Mouse (Mus musculus) urinary bladder, adult 2 months (tissue): ENCODE results near the gene Fgfrl1. TPM values are rescaled to one million over a fixed set of nuclear protein-coding genes. Genes with fewer than 3 reads are reported as not detected.

Experiments
- DNase-seq: peaks from one replicate; pipeline ENCODE4 v3.0.0; 2022; ENCODE audit warnings: low spot score
- polyA plus RNA-seq: library from polyadenylated mRNA; depleted of rRNA; stranded (reverse); fragments of >200 nt; gene quantifications from 2 replicates; pipeline ENCODE4 v1.2.3, GENCODE M21; 2012

The Fgfrl1 gene
- polyA plus RNA-seq, 1 experiment: 69.0 TPM

DNA sequence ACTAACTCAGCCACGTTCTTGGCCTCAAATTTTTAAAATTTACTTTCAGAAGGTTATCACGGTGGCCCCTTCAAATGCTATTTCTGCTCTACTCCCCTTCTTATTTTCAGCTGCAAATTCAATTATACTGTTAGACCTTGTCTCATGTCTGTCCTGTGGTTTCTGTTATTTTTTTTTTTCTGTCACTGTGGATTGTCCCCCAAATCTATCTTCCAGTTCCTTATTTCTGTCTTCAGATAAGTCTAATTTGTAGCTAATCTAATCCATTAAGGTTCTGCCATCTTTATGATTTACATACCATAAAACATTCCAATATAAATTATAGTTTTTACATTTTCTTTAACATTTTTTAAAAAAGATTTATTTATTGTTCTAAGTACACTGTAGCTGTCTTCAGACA, 24.8 kb upstream of the Fgfrl1 start:
- no peak for DNase-seq

GRCm38 (mm10) chr5:108668387-108668932, 23.7 kb upstream of the Fgfrl1 start:
- no peak for DNase-seq

GRCm38 (mm10) chr5:108668977-108669936, 22.9 kb upstream of the Fgfrl1 start, which contains the start of gene Dgkq:
Dgkq (minus strand) TSS chr5:108669672.
- DNase-seq: peak; percentile 82

DNA sequence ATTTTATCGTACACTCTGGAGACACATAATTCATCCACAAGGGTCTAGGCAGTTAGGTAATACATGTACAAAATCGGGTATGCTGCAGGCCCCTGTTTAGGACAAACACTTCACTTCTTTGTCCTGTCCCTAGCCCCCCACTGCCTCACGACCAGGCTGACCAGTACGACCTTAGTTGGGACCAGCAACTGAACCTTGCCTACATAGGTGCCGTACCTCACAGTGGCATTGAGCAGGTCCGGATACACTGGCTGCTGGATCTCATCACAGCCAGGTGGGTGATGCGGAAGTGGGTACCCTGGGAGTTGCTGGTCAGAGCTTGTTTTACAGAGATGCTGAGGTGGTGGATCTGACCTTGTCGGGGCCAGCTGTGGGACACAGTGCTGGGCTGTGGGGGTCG, 22.2 kb upstream of the Fgfrl1 start:
- DNase-seq: no peak

DNA sequence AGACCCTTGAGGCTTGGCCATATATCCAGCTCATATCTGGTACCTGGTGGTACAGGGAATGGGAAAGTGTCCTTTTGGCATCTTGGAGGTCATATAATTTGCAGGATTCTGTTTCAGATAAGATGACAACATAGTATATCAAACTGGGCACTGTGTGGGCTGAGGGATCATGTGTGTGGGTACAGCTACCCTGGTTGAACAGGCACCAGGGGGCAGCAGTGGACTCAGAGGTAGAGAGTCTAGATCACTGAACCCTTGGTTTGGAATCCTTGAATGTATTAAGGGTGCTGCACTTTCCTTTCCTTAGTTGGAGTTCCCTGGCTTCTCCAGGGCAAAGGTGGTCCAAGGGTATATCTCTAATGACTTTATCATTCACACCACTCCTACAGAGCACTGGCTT, 21.4 kb upstream of the Fgfrl1 start:
- DNase-seq: no peak

GRCm38 (mm10) chr5:108671757-108672156, 20.4 kb upstream of the Fgfrl1 start:
- no peak for DNase-seq

GRCm38 (mm10) chr5:108674624-108675023, 17.6 kb upstream of the Fgfrl1 start:
- no peak for DNase-seq

DNA sequence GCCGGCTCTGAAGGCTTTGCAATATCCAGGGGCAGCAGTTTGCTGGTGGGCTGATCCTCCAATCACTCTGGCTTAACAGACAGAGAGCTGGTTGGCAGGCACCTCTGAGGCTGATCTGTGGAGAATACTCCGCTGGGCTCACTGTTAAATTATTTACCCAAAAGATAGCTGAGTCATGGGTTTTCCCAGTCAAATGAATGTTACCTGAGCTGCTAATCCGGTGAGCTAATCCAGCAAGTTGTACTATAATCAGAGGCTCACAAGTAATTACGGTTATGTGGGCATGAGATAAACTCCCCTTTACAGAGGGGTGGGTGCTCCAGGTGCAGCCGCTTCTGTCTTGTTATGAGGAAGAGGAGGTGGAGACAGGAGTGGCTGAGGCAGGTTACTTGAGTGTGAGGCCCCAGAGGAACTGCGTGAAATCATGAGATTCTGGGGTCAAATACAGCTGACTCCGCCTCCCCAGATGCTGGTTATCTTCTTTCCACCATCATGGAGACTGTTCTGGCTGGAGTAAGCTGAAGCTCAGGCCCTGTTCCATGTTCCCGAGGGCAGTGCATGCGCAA, 16.8 kb upstream of the Fgfrl1 start, which contains the start of gene Slc26a1:
Gene Slc26a1, minus strand, starts transcription at position 319 of the 566 bp plus-strand sequence.
- no peak for DNase-seq

DNA sequence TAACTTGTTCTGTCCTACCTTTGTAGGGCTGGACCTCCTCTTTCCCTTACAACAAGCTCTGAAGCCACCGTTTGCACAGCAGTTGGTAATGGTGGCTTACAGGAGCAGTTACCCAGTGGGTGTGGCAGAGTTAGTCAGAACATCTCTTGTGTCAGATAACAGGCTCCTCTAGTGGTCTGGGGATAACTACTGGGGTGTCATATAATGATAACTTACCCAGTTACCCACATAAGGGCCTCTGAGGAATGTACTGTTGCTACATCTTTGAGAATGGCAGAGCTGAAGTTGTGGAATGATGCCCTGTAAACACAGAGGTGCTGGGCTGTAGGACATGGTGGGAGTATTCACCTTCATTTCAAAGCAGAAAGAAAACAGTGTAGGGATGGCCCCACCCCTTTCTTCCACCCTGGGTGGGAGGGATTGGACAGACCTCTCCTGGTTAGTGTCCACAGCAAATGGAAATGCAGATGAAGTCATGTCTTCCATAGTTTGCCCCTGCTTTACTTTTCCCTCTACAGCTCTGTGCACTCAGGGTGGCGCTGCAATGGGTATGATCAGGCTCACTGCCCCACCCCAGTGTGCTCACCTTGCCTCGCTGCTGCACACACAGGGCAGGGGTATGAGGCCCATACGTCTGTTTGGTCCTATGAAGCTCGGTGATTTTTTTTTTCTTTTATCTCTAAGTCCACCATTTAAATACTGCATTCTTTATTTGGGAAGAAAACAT, 15.2 kb upstream of the Fgfrl1 start:
- no peak for DNase-seq

DNA sequence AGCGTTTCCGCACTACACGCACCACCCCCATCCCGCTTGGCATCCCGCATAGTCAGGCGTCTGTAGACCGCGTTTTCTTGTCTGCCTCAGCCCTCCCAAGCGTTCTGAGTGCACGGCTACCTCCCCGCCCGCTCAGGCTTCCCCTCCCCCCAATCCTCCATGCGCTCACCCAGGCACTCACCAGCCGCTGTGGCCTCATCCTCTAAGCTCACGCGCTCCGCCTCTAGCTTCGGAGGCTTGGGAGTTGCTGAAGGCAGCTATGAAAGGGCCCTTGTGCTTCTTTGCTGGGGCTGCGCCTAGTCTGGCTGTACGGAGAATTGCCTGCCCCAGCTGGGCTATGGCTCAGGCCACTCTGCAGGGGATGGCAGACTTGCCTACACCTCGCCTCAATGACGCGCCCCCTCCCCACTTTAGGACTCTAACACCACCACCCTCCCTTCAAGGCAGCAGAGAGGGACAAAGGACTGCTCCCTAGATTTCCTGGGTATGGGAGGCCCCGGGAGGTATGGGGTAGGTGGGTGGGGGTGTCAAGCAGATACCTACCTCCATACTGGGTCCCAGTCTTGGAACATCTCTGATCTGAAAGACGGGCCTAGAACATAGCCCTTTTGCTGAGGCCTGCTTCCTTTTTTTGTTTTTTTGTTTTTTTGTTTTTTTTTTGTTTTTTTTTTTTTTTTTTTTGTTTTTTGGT, 14.4 kb upstream of the Fgfrl1 start:
- DNase-seq: no peak

DNA sequence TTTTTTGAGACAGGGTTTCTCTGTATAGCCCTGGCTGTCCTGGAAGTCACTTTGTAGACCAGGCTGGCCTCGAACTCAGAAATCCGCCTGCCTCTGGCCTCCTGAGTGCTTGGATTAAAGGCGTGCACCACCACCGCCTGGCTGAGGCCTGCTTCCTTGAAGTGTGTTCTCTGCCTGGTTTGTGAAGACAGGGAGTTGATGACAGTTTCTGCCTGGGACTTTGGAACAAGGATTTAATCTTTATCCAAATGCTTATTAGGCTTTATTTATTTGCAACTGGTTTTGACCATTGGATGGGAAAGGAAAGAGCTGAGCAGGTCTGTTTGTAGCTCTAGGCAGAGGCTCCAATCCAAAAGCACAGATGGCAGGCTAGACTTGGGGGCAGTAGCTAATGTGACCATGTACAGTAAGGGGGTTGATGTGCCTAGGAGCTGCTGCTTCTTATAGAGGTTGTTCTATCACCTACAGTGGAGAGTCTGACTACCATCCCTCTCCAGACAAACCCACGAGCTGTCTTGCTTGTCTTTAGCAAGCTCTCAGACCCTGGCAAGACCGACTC, 13.8 kb upstream of the Fgfrl1 start:
- no peak for DNase-seq

GRCm38 (mm10) chr5:108679909-108680308, 12.3 kb upstream of the Fgfrl1 start:
- DNase-seq: no peak

- no peak for DNase-seq
Measured at GRCm38 (mm10) chr5:108680871-108681270, 11.3 kb upstream of the Fgfrl1 start.

DNA sequence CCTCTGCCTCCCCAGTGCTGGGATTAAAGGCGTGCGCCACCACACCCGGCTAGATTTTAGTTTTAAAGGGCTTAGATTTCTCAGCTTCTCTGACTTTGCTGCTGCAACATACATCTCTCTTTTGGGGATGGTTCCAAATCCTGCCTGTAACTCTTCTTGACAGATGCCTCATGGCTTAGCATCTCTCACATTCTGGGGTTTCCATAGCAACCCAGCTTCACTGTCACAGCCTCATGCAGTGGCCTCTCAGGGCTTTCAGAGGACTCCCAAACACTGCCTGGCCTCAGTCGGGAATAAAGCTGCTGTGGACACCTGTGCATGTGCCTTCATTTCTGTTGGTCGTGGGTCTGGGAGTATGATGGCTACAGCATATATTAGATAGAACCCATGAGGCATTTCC, 3.1 kb upstream of the Fgfrl1 start:
- DNase-seq: no peak

GRCm38 (mm10) chr5:108691152-108691551, 1.0 kb upstream of the Fgfrl1 start:
- DNase-seq: no peak

DNA sequence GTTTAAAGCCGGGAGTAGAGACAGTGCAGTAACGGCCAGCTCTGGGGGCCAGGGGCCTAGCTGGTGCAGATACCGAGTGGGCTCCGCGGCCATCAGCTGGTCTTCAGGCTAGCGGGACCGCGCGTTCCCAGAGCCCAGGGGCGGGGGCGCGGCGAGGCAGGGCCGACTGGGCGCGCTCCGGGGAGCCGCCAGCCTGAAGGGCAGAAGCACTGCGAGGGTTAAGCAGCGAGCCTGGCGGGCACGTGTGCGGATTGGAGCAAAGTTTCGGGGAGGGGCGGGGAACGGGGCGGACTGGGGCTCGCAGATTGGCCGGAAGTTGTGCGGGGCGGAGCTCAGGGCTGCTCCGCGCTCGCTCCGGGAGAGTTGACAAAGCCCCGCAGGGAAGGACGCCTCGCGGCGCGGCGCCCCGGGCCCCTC, 1.7 kb downstream of the Fgfrl1 start:
- peak; percentile 72 for DNase-seq

- peak; percentile 47 for DNase-seq
Measured at GRCm38 (mm10) chr5:108694352-108695261, 2.4 kb downstream of the Fgfrl1 start.

DNA sequence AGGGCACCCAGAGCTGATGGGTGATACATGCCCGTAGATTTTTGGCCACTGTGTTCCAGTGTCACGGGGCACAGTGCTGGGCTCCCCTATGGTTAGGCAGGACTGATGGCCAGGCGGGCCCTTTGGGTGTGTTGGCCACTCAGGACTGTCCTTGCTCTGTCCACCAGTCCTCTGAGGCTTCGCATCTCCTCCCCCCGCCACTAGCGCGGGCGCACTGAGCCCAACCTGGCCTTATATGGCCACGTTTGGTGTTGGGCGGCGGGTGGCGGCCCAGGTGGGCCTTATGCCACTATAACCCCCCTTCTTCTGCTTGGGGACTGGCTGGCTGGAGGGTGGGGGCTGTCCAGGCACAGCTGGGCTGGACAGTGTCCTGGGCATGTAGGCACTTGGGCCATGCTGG, 3.7 kb downstream of the Fgfrl1 start:
- DNase-seq: no peak

- DNase-seq: no peak
Measured at GRCm38 (mm10) chr5:108696542-108696941, 4.4 kb downstream of the Fgfrl1 start.

DNA sequence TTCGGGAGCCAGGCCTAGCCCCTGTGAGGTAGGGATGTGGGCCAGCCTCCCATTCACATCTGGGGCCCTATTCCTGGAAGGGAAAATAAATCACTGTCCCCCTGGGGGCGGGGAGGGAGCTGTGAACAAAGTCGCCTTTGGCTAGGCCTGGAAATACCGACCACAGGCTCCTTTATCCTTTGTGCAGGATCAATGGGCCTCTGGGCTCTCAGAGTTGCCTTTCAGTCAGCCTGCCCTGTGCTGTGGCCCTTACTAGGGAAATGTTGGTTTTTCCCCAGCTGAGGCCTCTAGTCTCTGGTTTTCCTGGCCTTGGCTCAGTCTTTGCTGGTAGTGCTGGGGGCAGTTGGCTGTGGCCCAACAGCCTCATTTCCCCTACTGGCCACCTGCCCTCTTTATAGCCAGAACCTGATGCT, 5.2 kb downstream of the Fgfrl1 start:
- DNase-seq: no peak
